Mouse (Mus musculus): ENCODE measurements around the gene Kat8.

Kat8 gene

DNA sequence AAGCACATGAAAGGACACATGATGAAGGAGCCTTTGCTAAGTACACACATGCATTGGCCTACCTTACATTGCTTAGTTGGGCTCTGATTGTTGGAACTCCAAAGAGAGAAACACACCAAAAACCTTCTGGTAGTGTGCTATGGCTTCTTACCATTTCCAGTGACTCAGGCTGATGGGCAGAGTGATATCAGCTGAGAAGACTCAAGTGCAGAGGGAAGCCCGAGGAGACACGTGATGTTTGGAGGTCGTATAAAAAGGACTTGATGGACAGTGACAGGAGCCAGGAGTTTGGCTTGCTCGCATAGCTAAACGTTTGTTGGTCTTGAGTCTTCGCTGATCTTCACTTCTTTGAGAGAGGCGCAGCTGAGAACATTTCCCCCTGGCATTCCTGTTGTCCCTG, 14.8 kb upstream of the Kat8 start:
- no peak for DNase-seq (ENCODE audit: low read depth)

DNA sequence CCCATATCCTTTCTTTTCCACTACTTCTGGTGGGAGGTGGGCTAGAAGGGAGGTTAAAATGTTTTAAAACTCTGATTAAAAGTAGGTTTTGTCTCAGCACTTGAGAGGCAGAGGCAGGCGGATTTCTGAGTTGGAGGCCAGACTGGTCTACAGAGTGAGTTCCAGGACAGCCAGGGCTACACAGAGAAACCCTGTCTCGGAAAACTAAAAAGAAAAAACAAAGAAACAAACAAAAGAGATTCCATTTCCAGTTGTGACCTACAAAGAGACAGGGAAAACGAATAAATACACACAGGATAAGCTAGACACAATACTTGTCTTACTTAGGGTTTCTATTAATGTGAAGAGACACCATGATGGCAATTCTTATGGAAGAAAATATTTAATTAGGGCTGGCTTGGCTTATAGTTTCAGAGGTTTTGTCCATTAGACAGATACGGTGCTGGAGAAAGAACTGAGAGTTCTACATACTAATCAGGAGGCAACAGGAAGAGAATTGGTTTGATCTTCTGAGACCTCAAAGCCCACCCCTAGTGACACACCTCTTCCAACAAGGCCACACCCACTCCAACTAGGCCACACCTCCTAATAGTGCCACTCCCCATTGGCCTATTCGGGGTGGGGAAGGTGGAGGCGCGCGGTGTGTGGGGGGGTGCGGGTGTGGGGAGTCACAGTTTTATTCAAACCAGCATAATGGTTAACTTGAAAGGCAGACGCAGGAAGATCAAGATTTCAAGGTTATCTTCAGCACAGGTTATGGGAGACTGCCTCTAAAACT, 13.9 kb upstream of the Kat8 start:
- no peak for DNase-seq (ENCODE audit: low read depth)

DNA sequence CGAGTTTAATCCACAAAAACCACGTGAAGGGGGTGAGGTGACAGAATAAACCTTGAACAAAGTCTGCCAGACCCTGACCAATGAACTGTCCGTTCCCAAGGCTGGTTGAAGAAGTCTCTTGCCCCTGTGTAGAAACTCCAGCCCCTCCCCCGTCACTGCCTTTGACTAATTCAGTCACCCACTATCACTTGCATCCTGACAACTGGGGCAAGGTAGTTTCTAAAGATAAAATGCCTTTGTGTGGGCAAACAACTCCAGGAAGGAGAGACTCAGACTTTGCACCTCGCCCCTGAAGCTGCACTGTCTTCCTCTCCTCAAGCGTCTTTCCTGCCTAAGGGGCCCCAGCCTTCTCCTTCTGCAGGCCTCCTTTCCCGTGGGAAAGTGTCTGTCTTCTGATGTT, 12.3 kb upstream of the Kat8 start:
- no peak for DNase-seq (ENCODE audit: low read depth)

DNA sequence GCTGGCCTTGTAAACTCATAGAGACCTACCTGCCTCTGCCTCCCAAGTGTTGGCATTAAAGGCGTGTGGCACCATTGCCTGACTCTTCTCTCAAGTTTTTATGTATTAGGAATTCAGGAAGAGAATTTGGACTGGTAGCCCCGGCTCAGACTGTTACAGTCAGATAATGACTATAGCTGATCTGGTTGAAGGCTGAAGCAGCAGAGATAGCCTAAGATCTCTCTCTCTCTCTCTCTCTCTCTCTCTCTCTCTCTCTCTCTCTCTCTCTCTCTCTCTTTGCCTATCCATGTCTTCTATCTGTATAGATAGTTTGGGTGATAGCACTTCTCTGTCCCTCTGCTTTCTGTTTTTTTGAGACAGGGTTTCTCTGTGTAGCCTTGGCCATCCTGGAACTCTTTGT, 10.5 kb upstream of the Kat8 start:
- no peak for DNase-seq (ENCODE audit: low read depth)

DNA sequence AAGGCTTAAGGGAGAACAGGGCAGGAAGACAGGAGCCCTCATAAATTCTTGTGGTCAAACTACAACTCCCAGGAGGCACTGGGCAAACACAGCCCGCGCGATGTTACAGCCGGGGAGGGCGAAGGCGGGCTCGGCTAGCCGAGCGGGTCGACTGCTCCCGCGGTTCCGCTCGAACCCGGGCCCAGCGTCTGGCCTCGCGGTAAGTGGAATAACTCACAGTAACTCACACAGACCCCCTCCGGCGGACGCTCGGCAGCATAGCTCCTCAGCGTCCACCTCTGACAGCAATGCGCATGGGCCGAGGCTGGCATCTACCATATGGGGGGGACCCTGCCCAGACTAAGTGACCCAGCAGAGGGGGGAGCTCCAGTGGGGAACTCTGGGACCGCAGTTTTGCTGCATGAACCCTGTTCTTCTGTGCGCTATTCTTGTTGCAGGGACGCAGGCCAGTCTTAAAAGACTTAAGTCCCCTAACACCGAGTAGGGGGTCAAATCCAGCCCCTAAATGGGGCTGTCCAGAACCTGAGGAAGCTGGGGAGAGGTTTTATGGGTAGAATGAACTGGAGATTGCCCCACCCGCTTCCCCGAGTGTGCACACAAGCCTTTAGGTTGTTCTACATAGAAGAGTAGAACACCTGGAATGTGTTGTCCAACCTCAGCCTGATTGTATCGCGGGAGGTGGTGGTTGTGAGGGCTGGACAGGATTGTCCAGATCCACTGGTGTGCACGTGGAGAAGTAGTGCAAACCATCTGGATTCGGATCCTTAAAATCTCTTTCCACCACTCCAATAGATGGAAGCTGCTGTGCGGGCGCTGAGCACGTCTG, 8.1 kb upstream of the Kat8 start, which contains the start of gene Bckdk:
Bckdk (plus strand) TSS at position 112 of the 826 bp plus-strand sequence.
- DNase-seq (ENCODE audit: low read depth) = peak; percentile 90

DNA sequence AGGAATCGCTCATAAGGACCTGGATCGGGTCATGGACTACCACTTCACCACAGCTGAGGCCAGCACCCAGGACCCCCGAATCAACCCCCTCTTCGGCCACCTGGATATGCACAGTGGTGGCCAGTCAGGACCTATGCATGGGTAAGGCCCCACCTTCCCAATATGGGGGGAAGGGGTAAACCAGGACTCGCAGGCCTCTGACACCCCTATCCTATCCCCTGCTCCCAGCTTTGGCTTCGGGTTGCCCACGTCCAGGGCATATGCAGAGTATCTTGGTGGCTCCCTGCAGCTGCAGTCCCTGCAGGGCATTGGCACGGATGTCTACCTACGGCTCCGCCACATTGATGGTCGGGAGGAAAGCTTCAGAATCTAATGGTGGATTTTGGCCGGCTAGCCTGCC, 4.4 kb upstream of the Kat8 start:
- DNase-seq (ENCODE audit: low read depth) = no peak

DNA sequence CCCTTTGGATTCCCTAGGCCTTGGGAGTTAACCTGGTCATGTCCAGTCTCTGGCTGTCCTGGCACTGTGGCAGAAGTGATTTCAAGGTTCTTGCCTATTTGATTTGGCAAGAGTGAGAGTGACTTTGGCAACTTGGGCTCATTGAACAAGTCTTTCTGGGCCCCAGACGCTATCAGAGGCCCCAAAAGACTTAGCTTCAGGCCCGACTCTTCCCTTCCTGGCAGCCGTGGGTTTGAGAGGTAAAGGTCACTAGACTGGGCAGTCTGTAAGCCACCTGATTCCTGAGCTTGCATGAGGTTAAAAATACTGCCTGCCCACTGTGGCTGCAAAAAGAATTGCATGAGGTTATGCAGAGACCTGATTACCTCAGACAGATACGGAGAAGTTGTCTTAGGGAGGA, 3.7 kb upstream of the Kat8 start:
- DNase-seq (ENCODE audit: low read depth) = no peak

DNA sequence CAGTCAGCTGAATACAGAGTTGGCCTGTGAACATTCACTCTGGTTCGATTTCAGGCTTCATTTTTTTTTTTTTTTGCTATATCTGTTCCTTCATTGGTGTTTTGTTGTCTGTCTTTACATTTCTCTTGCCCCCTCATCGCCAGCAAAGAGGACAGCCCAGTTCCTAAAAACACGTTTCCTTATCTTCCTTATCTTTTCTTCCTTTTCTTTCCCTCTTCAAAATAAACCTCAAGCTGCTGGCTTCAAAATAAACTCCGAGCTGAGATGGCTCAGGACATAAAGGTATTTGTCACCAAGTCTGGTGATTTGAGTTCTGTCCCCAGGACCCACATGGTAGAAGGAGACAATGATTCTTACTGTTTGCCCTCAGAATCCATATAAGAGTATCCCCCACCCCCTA, 622 bp downstream of the Kat8 start:
- no peak for DNase-seq (ENCODE audit: low read depth)

DNA sequence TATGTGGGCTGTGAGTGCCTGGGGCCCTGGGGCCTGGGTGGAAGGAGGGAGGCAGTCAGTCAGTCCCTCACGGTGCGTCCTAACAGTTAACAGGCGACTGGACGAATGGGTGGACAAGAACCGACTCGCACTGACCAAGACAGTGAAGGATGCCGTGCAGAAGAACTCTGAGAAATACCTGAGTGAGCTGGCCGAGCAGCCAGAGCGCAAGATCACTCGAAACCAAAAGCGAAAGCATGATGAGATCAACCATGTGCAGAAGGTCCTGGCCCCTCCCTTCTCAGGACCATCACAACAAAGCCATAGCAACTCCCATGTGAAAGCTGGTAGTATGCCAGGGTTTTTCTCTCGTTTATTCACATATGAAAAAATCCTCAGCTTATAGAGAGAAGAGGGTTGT, 3.0 kb downstream of the Kat8 start:
- peak; percentile 72 for DNase-seq (ENCODE audit: low read depth)

DNA sequence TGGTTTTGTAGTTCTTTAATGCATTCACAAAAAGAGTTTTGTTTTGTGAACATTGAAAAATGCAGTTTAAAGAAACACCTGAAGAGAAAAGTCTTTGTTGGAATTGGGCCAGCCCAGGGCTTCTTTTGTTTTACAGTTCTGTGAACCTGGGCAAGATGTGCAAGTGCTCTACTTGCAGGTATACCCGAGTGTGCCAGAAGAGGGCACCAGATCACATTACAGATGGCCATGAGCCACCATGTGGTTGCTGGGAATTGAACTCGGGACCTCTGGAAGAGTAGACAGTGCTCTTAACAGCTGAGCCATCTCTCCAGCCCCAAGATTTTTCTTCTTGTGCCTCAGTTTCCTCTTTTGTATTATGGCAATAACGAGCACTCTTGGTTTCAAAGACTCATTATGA, 5.9 kb downstream of the Kat8 start:
- DNase-seq (ENCODE audit: low read depth) = peak; percentile 81

DNA sequence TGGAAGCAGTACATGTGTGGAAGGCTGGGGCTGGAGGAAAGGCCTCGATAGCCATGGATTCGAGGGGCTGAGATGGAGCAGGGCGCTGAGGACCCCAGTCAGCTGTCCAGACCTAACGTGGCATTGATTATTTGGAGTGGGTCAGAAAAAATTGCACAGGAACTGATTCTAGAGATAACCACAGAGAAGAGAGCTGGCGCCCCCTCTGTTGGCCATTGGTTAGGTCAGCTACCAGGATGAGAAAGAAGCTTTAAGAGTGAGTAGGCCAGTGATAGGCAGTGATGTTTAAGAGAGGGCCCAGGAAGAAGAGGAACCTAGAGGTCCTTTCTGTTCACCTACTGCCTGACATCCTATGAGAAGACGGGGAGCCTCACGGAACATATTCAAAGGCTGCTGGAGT, 7.0 kb downstream of the Kat8 start:
- peak; percentile 58 for DNase-seq (ENCODE audit: low read depth)

DNA sequence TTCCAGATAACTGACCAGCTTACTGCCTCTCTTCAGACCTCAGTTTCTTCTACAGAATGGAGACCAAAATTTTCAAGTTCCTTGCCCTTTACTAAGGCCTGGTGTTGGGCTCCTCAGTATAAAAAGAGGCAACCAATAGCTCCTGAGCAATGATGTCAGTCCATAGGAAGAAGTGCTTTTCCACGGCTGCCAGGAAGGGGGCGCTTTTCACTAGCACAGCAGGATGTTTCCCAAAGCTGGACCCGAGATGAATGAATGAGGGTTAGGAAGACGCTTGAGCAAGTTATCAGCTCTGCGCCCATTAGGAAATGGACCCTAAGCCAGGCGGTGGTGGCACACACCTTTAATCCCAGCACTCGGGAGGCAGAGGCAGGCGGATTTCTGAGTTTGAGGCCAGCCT, 9.2 kb downstream of the Kat8 start:
- DNase-seq (ENCODE audit: low read depth) = peak; percentile 62

DNA sequence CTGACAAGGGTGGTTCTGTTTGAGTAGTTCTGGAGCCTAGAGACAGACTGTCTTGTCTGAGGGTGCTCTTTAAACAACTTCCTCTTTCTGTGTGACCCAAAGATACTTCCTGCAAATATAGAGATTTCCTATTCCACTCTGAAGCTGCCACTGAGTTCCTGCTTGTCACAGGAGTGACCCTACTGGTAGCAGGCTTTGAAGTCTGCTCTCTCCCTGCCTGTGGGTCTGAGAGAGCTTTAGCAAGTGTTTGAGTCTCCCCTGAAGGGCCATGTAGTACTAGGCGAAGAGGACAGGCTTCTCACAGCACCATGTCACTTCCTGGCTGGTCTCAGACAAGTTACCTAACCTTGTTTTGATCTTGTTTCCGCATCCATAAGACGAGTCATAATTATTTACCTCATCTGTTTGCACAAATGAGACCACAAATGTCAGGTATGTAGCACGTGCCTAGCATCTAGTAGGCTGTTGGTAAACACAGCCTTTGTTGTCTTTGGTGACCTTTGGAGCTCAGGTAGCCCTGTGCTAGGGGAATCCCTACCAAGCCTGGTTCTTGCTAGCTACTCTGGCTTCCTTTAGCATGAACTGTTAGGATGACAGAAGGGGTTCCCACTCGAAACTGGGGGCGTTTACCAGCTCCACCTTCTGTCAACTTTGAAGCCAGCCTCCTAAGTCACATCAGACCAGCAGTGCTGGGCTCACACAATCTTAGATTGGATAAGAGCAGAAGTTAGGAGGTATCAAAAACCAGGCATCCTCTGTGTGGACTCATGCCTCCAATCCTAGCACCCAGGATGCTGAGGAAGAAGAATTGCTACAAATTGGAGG, 10.3 kb downstream of the Kat8 start:
- peak; percentile 70 for DNase-seq (ENCODE audit: low read depth)

DNA sequence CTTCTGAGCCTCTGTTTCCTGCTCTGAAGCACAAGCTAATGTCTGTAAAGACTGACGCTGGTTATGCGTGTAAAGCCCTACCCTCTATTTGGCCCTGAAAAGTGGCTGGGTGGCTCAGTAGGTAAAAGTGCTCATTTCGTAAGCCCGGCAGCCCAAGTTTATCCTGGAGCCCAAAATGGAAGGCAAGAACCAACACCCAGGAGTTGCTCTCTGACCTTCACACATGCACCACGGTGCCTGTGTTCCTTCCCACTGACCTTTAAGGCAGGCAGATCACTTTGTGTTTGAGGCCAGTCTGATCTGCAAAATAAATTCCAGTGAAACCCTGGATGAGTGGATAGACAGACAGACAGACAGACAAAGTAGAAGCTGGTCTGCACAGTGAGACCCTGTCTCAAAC, 11.4 kb downstream of the Kat8 start:
- no peak for DNase-seq (ENCODE audit: low read depth)

DNA sequence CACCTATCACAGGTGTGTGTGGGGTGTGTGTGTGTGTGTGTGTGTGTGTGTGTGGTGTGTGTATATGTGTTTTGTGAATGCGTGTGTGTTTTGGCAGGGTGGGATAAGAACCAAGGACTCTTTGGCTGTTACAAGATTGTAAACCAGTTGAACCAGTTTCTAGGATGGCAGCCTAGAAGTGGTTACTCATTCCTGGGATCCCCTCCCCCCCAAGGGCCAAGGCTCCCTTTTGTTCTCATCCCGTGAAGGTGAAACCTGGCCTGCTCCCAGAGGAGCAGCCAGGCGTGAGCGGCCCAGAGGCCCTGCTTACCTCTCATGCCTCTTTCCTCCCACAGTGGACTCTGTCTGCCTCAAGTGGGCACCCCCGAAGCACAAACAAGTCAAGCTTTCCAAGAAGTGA, 12.9 kb downstream of the Kat8 start:
- no peak for DNase-seq (ENCODE audit: low read depth)

DNA sequence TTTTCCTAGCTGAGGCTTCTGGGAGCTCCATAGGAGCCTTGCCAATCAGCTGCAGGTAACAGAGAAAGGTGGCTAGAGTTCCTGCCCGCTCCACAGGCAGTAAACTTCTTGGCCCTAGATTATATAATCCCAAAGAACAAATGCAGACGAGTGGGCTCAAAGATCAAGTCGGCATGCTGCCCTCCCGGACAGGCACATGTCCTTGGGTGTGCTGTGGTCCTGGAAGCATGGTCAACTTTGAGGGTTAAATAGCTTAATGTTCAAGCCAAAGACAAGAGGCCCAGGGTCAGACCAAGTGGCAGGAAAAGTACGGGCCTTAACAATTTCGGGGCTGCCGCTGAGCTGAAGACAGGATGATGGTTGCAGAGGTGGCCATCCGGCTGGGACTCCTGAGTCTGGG, 13.8 kb downstream of the Kat8 start:
- no peak for DNase-seq (ENCODE audit: low read depth)

DNA sequence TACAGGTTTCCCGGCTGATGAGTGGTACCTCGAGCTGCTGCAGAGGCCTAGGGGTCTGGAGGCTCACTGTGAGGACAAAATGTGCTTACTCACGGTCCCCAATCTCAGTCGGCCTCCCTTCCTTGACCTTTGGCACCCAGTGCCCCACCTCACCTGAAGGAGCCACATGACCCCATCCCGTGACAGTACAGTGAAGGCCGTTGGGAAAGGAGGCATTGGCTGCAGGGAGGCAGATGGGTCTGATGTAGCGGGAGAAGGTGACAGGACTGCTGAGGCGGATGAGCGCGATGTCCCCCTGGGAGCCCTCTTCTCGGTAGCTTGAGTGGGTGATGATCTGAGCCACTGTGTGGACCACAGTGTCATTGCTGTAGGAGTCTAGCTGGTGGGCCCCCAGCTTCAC, 14.5 kb downstream of the Kat8 start:
- DNase-seq (ENCODE audit: low read depth) = no peak

DNA sequence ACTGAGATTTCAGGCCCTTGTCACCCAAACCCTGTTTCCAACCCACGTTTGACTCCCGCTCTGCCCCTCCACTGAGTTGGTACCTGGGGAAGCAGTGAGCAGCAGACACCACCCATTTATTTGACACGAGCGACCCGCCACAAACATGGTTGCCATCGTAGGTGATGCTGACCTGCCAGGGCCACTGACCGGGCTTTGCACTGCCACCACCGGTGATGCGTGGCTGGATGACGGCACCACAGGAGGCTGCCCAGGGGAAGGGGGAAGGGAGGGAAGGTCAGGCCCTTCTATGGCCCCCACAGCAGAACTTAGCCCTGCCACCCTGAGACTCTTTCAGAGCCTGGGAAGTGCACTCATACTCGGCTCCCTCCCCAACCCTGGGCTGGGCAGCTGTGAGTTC, 15.4 kb downstream of the Kat8 start:
- no peak for DNase-seq (ENCODE audit: low read depth)

DNA sequence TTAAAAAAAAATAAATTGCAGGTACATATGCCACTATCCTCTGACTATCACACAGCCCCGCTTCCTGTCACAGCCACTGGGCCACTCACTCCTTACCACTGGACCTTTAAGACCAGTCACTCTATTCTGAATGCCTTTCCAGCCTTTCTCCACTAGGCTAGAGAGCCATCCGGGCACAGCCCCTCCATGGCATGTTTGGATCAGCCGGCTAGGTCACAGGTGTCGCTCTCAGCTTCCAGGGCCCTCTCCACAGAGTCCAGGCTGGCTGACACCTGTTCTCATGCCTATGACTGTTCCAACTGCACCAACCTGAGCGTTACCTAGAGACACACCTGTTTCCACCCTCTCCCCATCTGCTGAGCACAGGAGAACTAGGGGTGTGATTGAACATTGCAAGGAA, 16.3 kb downstream of the Kat8 start:
- no peak for DNase-seq (ENCODE audit: low read depth)

DNA sequence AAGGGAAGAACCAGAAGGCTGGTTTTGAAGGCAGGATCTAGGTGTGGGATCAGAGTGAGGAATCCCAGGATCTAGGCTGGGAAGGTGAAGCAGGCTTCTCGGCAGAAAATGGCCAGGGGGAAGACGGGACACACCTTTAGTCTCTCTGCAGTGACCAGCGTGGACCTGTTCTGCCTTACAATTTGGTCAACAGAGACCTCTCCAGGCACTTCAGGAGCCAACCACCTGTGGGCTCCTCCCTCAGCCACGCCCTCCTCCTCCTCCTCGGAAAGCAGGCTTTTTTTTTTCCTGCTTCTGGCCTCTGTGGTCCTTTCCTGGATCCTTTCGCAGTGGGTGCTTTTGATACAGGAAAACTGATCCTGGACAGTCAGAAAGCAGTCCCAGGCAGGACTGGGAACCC, 17.6 kb downstream of the Kat8 start, which contains the start of gene Prss8:
Prss8 (minus strand) TSS at position 182 of the 400 bp plus-strand sequence.
- no peak for DNase-seq (ENCODE audit: low read depth)

DNA sequence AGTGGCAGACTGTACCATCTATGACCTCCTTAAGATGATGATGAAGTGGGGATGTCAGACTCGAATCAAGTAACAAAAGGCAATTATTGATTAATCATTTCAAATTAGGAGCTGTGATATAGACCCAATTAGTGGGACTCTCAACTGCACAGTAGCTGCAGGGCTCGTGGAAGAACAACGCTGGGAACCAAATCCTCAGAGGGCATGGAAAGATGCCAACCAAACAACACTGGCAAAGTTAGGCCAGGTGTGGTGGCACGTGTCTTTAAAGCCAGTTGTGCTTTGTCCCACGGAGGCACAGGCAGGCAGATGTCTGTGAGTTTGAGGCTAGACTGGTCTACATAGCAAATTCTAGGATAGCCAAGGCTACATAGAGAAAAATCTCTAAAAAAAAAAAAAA, 18.3 kb downstream of the Kat8 start:
- DNase-seq (ENCODE audit: low read depth) = no peak

DNA sequence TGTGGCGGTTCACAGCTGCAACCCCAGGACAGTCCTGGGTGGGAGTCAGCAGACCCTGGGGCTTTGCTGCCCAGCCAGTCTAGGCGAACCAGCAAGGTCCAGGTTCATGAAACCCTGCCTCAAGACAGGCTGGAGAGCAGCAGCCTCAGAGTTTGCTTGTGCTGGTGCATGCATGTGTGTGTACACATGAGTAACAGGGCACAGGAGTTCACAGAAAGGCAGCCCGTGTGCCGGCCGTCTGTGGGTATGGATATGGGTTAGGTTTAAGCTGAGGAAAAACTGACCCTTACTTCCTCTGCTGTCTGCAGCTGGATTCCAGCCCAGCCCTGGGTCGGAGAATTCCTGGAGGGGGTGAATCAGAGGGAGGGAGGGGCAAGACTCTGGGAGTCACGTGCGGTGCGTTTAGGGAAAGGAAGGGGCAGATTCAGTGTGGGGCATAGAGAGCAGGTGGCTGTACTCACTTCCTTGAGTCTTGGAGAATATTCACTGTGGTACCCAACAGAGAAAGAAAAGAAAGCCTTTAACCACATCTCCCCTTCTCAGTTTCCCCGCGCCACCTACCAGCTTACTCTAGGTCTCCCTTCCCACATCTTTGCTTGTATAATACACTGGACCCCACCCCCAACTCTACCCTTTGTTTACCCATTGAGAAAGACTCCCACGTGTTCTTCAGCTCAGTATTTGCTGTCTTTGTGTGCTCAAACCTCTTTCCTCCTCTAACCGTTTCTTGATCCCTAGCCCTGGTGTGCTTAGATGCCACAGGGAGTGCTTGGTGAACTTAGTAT, 19.2 kb downstream of the Kat8 start:
- peak; percentile 63 for DNase-seq (ENCODE audit: low read depth)

All from 416B (cell line).